Mouse (Mus musculus) CH12.LX (cell line): ENCODE measurements around the gene Rif1. TPM values are rescaled to one million over a fixed set of nuclear protein-coding genes. Genes with fewer than 3 reads are reported as not detected.

ENCODE experiments used
- DNase-seq: peaks from one replicate; pipeline ENCODE4 v3.0.0-alpha.2; 2013; ENCODE audit errors: extremely low read depth
- H3K27ac ChIP-seq: 2 replicates; pipeline ENCODE4 v1.5.1; 2012; ENCODE audit warnings: low read depth, mild to moderate bottlenecking, control low read depth, moderate library complexity; ENCODE audit not compliant: insufficient read depth
- H3K27me3 ChIP-seq: replicated peaks from 2 replicates; pipeline ENCODE3; 2012; ENCODE audit warnings: inconsistent platforms
- H3K36me3 ChIP-seq, 2 experiments: replicated peaks in 1 of 2; 2 replicates each; pipeline versions ENCODE3 to v1.6.1; 2012; ENCODE audit warnings: inconsistent platforms in 1 of 2, low read length in 1 of 2, mild to moderate bottlenecking in 1 of 2, mixed read lengths in 1 of 2, moderate library complexity in 1 of 2; ENCODE audit not compliant: control insufficient read depth in 1 of 2, insufficient read depth in 1 of 2
- H3K4me1 ChIP-seq, 2 experiments: 2 replicates each; pipeline ENCODE4 v1.6.1; 2012; ENCODE audit warnings: inconsistent platforms in 1 of 2, moderate library complexity in 1 of 2; ENCODE audit not compliant: insufficient read depth in 2 of 2, control insufficient read depth in 1 of 2
- H3K4me2 ChIP-seq: 2 replicates; pipeline ENCODE4 v1.6.1; 2012; ENCODE audit warnings: low read depth, mild to moderate bottlenecking, control low read depth; ENCODE audit not compliant: poor library complexity, insufficient read depth, severe bottlenecking
- H3K4me3 ChIP-seq, 3 experiments: fragments of 150-350 bp in 1 of 3; sonication (generic) in 1 of 3; replicated peaks in 1 of 3; 2 replicates each; pipeline versions ENCODE3 to v1.5.1; 2011 to 2012; ENCODE audit warnings: low read depth in 2 of 3, low read length in 2 of 3, mild to moderate bottlenecking in 2 of 3, moderate library complexity in 2 of 3, control low read depth in 1 of 3, improper control_type of control experiment in 1 of 3, inconsistent platforms in 1 of 3, mixed read lengths in 1 of 3; ENCODE audit not compliant: poor library complexity in 1 of 3
- H3K79me2 ChIP-seq: replicated peaks from 2 replicates; pipeline ENCODE4 v1.6.1; 2012; ENCODE audit warnings: mild to moderate bottlenecking, moderate library complexity; ENCODE audit not compliant: control insufficient read depth, poor library complexity, insufficient read depth, severe bottlenecking; ENCODE audit errors: extremely low read depth
- H3K9ac ChIP-seq: 2 replicates; pipeline ENCODE4 v1.6.1; 2012; ENCODE audit warnings: low read depth, mild to moderate bottlenecking, control low read depth, moderate library complexity; ENCODE audit not compliant: insufficient read depth
- H3K9me3 ChIP-seq: replicated peaks from 2 replicates; pipeline ENCODE3; 2012; ENCODE audit warnings: low read length, inconsistent platforms, mixed read lengths
- CTCF ChIP-seq, 2 experiments: IDR thresholded peaks in 1 of 2; conservative IDR thresholded peaks in 1 of 2; 2 replicates each; pipeline ENCODE4 v1.5.1; 2011 to 2012; ENCODE audit warnings: low read depth in 2 of 2, low read length in 2 of 2, improper control_type of control experiment in 1 of 2, inconsistent platforms in 1 of 2, mild to moderate bottlenecking in 1 of 2, moderate library complexity in 1 of 2
- GABPA ChIP-seq: IDR thresholded peaks from 2 replicates; pipeline ENCODE4 v1.6.1; 2012; ENCODE audit warnings: low read depth, low read length, improper control_type of control experiment, inconsistent platforms; ENCODE audit not compliant: insufficient replicate concordance
- HCFC1 ChIP-seq: IDR thresholded peaks from 2 replicates; pipeline ENCODE4 v1.6.1; 2012; ENCODE audit warnings: low read depth, mild to moderate bottlenecking, inconsistent platforms, low read length, improper control_type of control experiment
- IRF4 ChIP-seq: IDR thresholded peaks from 2 replicates; pipeline ENCODE4 v1.6.1; 2014; ENCODE audit warnings: low read depth, mild to moderate bottlenecking, inconsistent platforms, low read length, improper control_type of control experiment
- JUN ChIP-seq: IDR thresholded peaks from 2 replicates; pipeline ENCODE4 v1.6.1; 2011; ENCODE audit warnings: low read depth, mild to moderate bottlenecking, low read length, improper control_type of control experiment, moderate library complexity; ENCODE audit not compliant: insufficient read depth
- JUND ChIP-seq: conservative IDR thresholded peaks from 2 replicates; pipeline ENCODE4 v1.6.1; 2011; ENCODE audit warnings: low read depth, low read length, improper control_type of control experiment
- KAT2A ChIP-seq: IDR thresholded peaks from 2 replicates; pipeline ENCODE4 v1.6.1; 2012; ENCODE audit warnings: low read length, improper control_type of control experiment, inconsistent platforms; ENCODE audit not compliant: insufficient replicate concordance
- MAX ChIP-seq: IDR thresholded peaks from 2 replicates; pipeline ENCODE4 v1.6.1; 2011; ENCODE audit warnings: low read length, improper control_type of control experiment
- MXI1 ChIP-seq: IDR thresholded peaks from 2 replicates; pipeline ENCODE4 v1.6.1; 2011; ENCODE audit warnings: mild to moderate bottlenecking, low read depth, low read length, improper control_type of control experiment
- NELFE ChIP-seq: IDR thresholded peaks from 2 replicates; pipeline ENCODE4 v1.6.1; 2011; ENCODE audit warnings: low read depth, low read length, improper control_type of control experiment
- NRF1 ChIP-seq: IDR thresholded peaks from 2 replicates; pipeline ENCODE4 v1.6.1; 2014; ENCODE audit warnings: low read depth, mild to moderate bottlenecking, inconsistent platforms, low read length, improper control_type of control experiment, moderate library complexity
- RCOR1 ChIP-seq: conservative IDR thresholded peaks from 2 replicates; pipeline ENCODE4 v1.6.1; 2012; ENCODE audit warnings: low read depth, mild to moderate bottlenecking, inconsistent platforms, low read length, improper control_type of control experiment
- TBP ChIP-seq: conservative IDR thresholded peaks from 2 replicates; pipeline ENCODE4 v1.6.1; 2011; ENCODE audit warnings: low read depth, low read length, improper control_type of control experiment
- TCF12 ChIP-seq: IDR thresholded peaks from 2 replicates; pipeline ENCODE4 v1.6.1; 2014; ENCODE audit warnings: low read depth, mild to moderate bottlenecking, inconsistent platforms, low read length, improper control_type of control experiment
- ZKSCAN1 ChIP-seq: IDR thresholded peaks from 2 replicates; pipeline ENCODE4 v1.6.1; 2012; ENCODE audit warnings: low read depth, inconsistent platforms, low read length, improper control_type of control experiment, borderline replicate concordance
- dilution Hi-C: fragments of 300-500 bp; cut with MboI; formaldehyde crosslinking; loops from 2 replicates; pipeline ENCODE4 v1.14.3; 2020; ENCODE audit warnings: low sequenced_read_pairs; ENCODE audit not compliant: extremely low pct_unique_long_range_greater_than_20kb, extremely low pct_ligation_motif_present
- in situ Hi-C: fragments of 300-500 bp; cut with MboI; formaldehyde crosslinking; loops from 3 replicates; pipeline ENCODE4 v1.14.3; 2019; ENCODE audit warnings: low sequenced_read_pairs, low pct_ligation_motif_present, low pct_unique_long_range_greater_than_20kb, mixed read lengths
- polyA plus RNA-seq: library from polyadenylated mRNA; unstranded; fragments of >175 nt; gene quantifications from 2 replicates; pipeline ENCODE4 v1.2.1, GENCODE M21; 2012; ENCODE audit warnings: low read depth; ENCODE audit not compliant: insufficient read length
- total RNA-seq, 2 experiments: library from RNA; depleted of rRNA; stranded (reverse); fragments of 300-350 nt in 1 of 2; fragments of >200 nt in 1 of 2; gene quantifications; 2 replicates each; pipeline ENCODE4 v1.2.3; 2012 to 2014

Gene Rif1
- total and polyA plus RNA-seq, 3 experiments = 31.7 to 57.7 (median 33.8) TPM

GRCm38 (mm10) chr2:52073141-52073904 lies 691 bp downstream of the Rif1 start (continued):
- no peak for TF ChIP-seq ZKSCAN1
- no peak for TF ChIP-seq NELFE
- no peak for TF ChIP-seq KAT2A

DNA sequence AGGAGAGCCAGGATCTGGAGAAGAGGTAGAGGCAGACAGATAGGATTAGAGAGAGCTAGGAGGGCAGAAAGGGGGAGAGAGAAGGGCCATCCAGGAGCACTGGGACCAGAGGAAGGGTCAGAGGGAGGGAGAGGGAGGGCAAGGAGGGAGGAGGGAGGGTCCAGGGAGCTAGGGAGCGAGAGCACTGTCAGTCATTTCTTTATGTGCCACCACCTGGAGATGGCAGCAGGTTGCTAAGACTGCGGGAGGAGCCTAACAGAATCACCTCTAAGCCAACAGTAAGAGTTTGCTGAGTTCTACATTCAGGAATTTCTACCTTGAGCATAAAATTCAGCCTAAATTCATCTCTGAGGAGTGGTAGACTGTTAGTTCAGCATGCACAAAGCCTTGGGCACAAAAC lies 6.0 kb downstream of the Rif1 start:
- no peak overlapping the region for H3K9ac ChIP-seq
- no peak overlapping the region for H3K4me3 ChIP-seq
- H3K36me3 ChIP-seq = peaks cover 30 to 87% of the 10 kb centered on the region in 2 experiments
- peaks cover 0 to 19% of the 10 kb centered on the region in 2 experiments; a peak in 2 of 4 replicates for H3K4me1 ChIP-seq
- no peaks in the 10 kb centered on the region for H3K9me3 ChIP-seq
- H3K79me2 ChIP-seq = peaks cover 36% of the 10 kb centered on the region
- in situ Hi-C loops = no loop called here
- no peak for TF ChIP-seq CTCF (conservative IDR thresholded peaks at IDR 0.05 in 1 of 2, IDR thresholded peaks at IDR 0.05 in 1 of 2; ENCODE audit: low read depth in 2 of 2, low read length in 2 of 2)
- TF ChIP-seq TCF12 = no peak
- TF ChIP-seq TBP = no peak
- no peak for TF ChIP-seq IRF4
- TF ChIP-seq ZKSCAN1 = no peak
- TF ChIP-seq RCOR1 = no peak
- no peak for TF ChIP-seq JUN
- DNase-seq = no peak
- dilution Hi-C loops = no loop called here
- H3K27ac ChIP-seq = no peak overlapping the region
- no peak overlapping the region for H3K4me2 ChIP-seq
- no peaks in the 10 kb centered on the region for H3K27me3 ChIP-seq

GRCm38 (mm10) chr2:52084013-52084412 lies 11.4 kb downstream of the Rif1 start:
- Histone ChIP-seq H3K4me3 (no peak overlapping the region), H3K4me2 (no peak overlapping the region), H3K9ac (no peak overlapping the region), H3K79me2 (peaks cover 6% of the 10 kb centered on the region), H3K27ac (no peak overlapping the region)
- DNase-seq = no peak
- in situ Hi-C loops (no loop called here), dilution Hi-C loops (no loop called here)
- TF ChIP-seq CTCF (conservative IDR thresholded peaks at IDR 0.05 in 1 of 2, IDR thresholded peaks at IDR 0.05 in 1 of 2; ENCODE audit: low read depth in 2 of 2, low read length in 2 of 2) (no peak), HCFC1 (no peak), JUND (no peak), MAX (no peak), IRF4 (no peak), KAT2A (no peak), NELFE (no peak), MXI1 (no peak), ZKSCAN1 (no peak), GABPA (no peak), NRF1 (no peak)
- TF ChIP-seq, all 38 proteins: peak for 0
- Histone ChIP-seq H3K36me3 (peaks cover 34 to 89% of the 10 kb centered on the region in 2 experiments), H3K4me1 (no peaks in the 10 kb centered on the region), H3K27me3 (no peaks in the 10 kb centered on the region), H3K9me3 (no peaks in the 10 kb centered on the region)
